Mouse (Mus musculus): ENCODE results near the gene Lrrc72.
"Not testable (repeated sequence)": the region's sequence is repeated elsewhere in the genome, so short reads cannot be mapped to it uniquely, and the experiment has no call there.

The Lrrc72 gene

DNA sequence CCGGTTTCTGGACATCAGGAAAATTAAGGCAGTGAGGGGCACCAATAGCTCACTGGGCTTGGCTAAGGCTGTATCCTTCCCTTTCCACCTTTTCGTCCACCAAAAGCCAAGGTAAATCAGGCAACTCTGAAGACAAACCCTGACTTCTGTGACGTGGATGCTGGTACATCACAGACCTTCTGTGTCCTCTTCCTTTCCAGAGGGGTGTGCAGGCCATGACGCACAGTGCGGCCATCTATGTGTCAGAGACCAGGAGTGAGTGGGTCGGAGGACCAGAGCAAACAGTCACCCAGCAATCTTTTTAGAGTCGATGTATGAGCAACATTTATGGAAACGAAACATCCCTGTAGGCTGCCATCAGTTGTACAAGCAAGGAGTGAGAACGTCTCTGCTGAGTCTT, at the start of gene Lrrc72:
Gene Lrrc72, minus strand, starts transcription at position 101 of the 400 bp plus-strand sequence.
- DNase-seq, result no peak

GRCm38 (mm10) chr12:36302326-36302725, 49.1 kb upstream of the Lrrc72 start:
- no peak for DNase-seq

DNA sequence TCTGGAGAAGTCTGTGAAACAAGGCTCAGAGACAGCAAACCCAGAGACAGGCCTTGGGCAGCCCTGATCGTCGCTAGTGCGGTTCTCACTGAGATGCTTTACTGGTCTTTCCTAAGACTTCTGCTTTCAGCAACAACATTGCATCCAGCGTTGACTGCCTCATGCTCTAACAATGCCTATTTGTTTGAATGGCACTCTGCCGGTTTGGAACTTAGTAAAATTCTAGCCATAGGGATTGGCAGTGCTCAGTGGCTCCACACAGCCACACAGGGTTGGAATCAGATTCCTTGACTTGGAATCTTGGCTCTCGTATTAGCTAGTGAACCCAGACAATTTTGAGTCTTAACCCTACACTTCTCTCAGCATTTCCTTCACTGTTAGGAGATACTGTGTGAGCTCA, 38.1 kb upstream of the Lrrc72 start:
- no peak for DNase-seq

DNA sequence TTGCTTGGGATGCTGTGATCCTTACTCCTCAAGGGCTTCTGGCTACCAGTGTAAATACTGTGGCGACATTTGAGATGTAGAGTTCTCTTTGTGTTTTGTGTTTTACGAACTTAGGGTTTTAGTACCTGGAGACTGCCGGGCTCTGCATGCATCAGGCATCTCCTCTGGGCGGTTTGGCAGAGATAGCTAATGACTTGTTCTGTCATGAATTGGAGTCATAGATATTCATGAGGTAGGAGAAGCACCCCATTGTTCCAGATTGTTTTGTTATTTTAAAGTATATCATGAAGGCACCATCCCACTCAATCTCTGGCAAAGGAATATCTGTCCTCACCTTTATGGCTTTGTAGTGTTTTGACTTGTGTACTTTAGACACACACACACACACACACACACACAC, 37.3 kb upstream of the Lrrc72 start:
- DNase-seq, result no peak

DNA sequence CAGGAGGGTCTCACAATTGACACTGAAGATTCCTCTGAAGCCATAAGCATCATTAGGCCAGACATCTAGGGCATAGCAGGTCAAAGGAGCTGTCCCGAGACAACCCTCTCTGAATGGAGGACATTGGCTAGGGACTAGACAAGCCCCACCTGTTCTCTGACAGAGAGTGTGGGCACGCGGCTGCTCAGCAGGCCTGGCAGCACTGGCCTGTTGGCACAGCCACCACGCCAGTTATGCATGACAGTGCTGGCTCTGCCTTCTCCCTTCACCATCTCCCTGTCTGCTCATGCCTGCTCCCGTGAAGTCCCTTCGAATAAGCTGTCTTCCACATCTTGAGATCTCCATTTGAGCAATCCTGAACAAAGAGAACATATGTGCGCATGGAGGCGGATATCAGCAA, 36.4 kb upstream of the Lrrc72 start:
- no peak for DNase-seq

DNA sequence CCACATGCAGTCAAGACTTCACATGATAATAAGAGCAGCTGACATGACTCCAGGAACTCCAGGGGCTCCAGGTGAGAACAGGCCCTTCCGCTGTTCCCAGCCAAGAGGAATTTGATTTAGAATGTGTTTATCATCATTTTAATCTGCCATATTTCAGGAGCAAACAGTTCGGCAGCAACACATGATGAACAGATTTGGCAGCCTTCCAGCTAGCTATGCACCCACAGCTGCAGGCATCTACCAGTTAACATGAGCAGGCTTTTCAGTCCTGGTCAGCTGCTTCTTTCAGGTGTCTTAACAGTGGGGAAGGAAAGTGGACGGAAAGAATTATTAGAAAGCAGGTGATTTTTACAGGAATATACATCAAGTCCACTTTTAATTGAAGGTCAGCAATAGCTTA, 21.6 kb upstream of the Lrrc72 start:
- peak; percentile 6 for DNase-seq

- DNase-seq, result no peak
Observed at GRCm38 (mm10) chr12:36267670-36268246, 14.6 kb upstream of the Lrrc72 start.

- DNase-seq, result no peak
Observed at GRCm38 (mm10) chr12:36262116-36262721, 9.0 kb upstream of the Lrrc72 start.

GRCm38 (mm10) chr12:36255413-36255812, 2.2 kb upstream of the Lrrc72 start:
- DNase-seq, result no peak

DNA sequence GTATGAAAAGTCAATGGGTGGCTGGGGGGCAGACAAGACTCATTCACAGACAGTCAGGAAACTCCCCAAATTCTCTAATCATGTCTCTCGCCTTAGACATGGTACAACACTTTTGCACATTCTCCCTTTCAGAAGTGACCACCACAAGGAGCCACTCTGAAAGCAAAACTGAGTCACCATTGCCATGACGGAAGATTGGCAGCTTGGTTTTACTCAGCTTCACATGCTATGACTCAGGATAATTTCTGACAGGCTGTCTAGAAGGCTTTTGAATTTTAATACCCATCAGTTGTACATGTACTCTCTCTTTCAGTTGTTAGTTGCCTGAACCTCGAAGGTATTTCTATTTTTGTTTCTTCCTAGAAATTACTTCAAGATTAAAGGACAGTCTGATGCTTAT, 12.0 kb downstream of the Lrrc72 start:
- DNase-seq, result no peak

GRCm38 (mm10) chr12:36231386-36231785, 21.8 kb downstream of the Lrrc72 start:
- no peak for DNase-seq

GRCm38 (mm10) chr12:36224392-36224791, 28.8 kb downstream of the Lrrc72 start:
- no peak for DNase-seq

- no peak for DNase-seq
Observed at GRCm38 (mm10) chr12:36216905-36217304, 36.3 kb downstream of the Lrrc72 start.

DNA sequence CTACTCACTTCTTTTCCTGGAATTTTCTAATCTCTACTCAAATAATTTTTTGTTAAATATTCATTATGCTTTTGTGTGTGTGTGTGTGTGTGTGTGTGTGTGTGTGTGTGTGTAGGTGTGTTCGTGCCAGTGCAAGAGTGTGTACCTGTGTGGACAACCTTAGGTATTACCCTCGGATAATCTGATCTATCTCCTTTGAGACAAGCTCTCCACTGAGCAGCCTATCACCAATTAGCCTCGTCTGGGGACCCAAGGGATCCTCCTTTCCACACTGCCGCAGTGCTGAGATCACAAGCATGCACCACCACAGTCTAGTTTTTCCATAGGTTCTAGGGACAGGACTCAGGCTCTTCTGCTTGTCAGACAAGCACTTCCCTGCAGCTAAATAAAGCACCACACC, 37.0 kb downstream of the Lrrc72 start:
- no peak for DNase-seq

DNA sequence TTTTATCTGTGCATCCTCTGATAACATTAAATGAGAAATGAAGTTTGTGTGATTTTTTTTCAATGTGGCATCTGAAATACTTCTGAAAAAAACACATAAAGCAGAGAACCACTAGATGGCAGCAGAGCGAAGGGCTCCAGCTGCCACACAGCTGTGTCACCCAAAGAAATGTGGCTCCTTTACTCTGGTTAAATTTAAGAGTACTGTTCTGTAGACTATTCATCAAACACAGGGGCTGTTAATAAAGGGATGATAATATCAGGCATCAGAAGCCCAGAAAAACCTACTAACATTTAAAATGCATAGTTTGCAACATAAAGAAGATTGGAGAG, 38.1 kb downstream of the Lrrc72 start:
- DNase-seq, result peak; percentile 60

GRCm38 (mm10) chr12:36214389-36215148, 38.6 kb downstream of the Lrrc72 start:
- DNase-seq, result no peak

DNA sequence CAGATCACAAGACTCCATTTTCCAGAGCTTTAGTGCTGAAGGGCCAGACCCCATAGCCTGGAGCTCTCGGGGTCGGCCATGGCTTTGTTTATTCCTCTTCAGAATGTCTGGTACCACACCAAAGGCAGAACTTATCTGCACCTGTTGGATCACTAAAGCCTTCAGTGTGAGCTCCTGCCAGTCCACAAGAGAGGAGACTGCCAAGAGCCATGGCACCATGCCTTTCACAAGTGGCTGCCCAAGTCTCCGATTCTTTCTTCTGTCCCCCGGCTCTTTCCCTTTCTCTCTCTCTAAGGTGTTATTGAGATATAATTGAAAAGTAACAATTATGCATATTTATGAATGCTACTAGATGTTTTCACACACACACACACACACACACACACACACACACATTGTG, 43.1 kb downstream of the Lrrc72 start:
- DNase-seq, result no peak

DNA sequence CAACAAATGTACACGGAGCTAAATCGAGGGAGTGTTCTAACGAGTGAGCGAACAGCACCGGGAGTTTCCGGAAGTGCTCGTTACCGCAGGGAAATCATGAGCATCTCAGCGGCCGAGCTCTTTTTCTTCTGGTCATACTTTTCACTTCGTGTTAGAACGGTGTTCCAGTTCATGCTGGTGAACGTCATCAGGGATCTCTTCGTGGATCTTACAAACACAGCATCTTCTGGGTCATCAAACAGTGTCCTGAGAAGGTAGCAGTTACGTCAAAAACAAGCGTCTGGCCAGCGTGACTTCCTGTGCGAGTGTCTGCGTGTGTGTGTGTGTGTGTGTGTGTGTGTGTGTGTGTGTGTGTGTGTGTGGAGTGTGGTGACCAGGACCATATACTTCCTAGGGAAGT, 44.7 kb downstream of the Lrrc72 start:
- DNase-seq, result no peak

DNA sequence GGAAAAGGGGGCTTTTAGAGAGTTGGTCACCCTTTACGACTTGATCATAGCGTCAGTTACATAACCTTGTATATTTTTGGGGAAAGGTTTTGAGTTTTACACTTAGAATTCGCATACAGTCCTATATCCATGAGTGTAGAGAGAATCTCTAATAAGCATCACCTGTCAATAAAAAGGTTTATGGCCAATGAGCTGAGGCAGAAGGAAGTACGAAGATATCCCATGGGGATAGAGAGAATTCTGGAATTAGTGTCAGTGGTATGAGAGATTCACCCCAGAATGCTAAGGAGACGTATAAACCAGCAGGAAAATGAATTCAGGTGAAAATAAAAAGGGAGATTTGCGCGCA, 45.4 kb downstream of the Lrrc72 start:
- DNase-seq, result no peak

DNA sequence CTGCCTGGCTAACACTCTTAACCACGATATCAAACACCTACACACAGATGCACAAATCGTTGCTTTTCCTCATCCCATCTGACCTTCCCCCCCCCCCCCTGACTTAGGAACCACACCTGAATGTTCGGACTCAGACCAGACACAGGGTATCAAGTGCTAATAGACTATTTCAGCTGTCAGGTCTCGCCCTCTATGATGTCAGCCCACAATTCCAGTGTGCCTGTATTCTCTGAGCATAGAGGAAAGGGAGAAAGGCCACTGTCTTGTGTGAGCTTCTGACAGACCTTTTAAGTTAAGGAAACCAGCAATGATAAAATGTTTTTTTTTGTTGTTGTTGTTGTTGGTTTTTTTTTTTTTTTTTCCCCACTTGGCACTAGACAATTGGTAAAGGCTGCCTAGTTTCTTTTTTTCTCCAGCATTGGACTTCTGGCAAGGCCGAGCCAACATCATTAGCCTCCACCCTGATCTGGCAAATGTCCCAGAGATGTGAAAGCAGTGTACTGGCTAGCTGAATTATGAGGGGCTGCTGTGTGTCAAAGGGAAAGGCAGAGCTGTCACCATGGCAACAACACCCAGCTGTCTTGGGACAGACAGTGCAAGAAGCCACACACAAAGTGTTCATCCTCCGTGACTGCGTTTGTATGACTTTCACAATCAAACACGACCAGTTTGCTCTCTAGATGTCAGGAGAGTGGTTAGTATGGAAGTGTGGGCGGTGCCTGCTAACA, 46.0 kb downstream of the Lrrc72 start:
- peak; percentile 77 for DNase-seq

DNA sequence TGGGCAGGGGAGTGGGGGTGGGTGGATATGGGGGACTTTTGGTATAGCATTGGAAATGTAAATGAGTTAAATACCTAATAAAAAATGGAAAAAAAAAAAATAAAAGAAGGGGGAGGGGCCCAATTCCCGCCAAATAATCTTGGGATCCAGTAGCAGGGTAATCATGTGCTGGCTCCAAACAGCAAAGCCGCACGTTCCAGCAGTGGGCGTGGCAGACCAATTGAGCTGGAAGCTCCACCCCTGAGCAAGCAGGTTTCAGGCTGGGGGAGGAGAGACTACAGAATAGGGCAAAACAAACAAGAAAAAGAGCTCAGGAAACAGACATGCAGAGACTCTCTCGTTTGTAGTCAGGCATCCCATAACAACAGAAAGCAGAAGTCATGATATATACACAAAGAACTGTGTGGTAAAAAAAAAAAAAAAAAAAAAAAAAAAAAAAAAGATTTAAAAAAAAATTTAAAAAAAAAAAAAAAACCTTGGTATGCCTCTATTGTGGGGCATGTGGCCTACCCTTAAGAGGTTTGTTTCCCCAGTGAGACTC, 47.5 kb downstream of the Lrrc72 start:
- DNase-seq, result not testable (repeated sequence)

DNA sequence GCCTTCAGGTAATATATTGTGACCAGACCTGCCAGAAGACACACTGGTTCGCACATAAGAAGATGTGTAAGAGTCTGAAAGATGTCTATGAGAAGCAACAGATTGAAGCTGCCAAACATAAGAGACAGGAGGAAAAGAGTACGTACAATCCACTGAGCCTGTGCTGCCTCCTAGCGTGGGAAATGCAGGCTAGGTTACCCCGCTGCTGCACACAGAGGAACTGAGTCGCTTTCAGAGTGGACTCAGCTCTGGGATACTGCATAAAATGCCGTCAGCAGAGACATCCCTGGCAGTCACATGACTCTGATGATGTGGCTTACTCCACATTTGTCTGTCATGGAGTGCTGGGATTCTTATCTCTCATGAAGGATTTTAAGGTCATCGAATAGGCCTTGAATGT, 58.2 kb downstream of the Lrrc72 start:
- no peak for DNase-seq

GRCm38 (mm10) chr12:36190343-36190742, 62.9 kb downstream of the Lrrc72 start:
- no peak for DNase-seq

DNA sequence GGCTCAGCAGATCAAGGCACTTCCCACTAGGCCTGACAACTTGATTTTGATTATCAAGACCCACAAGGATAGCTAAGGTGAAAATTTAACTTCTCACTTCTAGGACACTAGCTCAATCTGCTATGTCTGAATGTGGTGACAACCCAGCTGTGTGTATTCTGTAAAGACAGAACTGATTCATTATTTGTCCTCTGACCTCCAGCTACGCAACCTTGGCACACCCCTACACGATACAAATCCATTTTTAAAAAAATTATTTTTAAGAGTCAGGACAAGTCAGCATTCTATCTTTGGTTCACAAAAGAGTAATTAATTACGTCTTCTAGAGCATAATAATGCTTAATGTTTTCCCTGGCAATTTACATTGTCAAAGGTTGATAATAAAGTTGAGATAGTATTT, 63.6 kb downstream of the Lrrc72 start:
- peak; percentile 35 for DNase-seq

All from kidney, postnatal 14 days (tissue).